15 mouse cellular contexts compared by ENCODE assay signal in genomic region chr8:114193334-114193733, GRCm38 (mm10).
"Had no signal": no experiment of that assay in that cellular context is flagged by ENCODE, and none has a peak within 500 bp of the region (broad histone marks: within the 10 kb centered on the region; RNA-seq: fewer than 3 reads in every experiment).

No protein-coding gene starts in this region.

- DNase-seq: liver, postnatal 0 days; lung, adult 2 months; lung, postnatal 14 days; lung, postnatal 36 days; midbrain, embryonic 14.5 days; retina, postnatal 1 day; right cerebral cortex, adult 18-20 months; right cerebral cortex, postnatal 25 days; right cerebral cortex, postnatal 4 days; spleen, adult 18-20 months; thymus, adult 18-20 months; thymus, postnatal 14 days; thymus, postnatal 36 days had no signal

- ATAC-seq: liver, postnatal 0 days; lung, postnatal 0 days; midbrain, embryonic 16.5 days had no signal
